Mouse (Mus musculus) forelimb bud, embryonic 11.5 days (tissue): ENCODE measurements around the gene Slc39a13.
"Not testable (repeated sequence)": the region's sequence is repeated elsewhere in the genome, so short reads cannot be mapped to it uniquely, and the experiment has no call there.

Experiments
- DNase-seq: peaks from one replicate; pipeline ENCODE4 v3.0.0-alpha.2; 2012; ENCODE audit warnings: low read depth, low spot score

The Slc39a13 gene

DNA sequence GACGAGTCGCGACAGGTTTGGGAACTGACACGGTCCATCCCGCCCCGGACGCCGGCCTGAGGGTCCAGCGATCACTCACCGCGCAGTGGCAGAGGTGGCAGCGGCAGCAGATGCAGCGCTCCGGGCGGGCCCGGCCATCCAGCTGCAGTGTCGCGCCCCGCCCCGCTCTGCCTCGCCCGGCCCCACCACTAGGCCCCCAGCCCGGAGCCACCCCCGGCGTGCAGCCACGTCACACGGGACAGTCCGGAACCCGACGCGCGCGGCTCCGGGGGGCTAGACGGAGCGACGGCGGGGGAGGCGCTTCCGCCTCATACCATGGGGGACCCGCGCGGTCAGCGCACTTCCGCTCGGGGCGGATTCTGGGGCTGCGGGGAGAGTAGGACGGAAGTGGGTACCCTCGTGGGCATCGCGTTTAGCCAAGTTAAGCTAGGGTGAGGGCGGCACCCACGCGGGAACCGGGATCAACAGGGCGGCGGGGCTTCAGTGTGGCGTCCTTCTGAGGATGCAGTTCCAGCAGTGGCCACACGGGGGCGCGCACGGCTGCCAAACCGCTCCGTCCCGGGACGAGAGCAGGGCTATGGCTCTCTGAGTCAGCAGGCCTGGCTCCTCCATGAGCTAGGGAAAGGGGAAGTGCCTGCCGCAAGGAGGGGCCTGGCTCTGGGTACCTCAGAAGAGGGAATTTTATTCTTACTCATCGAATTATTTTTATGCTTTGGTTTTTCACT, at the start of gene Slc39a13:
Slc39a13 (minus strand) TSS at position 342 of the 725 bp plus-strand sequence.
- DNase-seq: peak; percentile 94

DNA sequence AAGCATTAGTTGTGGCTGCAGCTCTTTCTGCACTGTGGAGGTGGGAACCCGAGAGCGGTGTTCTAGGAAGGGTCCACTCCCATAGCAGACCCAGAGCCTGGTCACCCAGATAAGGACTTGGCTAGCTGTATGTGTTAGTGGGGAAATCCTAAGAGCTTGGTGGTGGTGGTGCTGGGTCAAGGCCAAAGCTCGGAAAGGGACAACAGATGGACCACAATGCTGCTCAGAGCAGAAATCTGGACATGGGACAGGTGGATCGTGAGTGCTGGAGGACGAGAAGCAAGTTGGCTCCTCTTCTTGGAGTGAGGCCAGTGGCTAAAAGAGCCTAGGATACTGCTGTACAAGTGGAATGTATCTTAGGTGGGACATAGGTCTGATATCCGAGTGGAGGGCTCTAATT, 49.3 kb upstream of the Slc39a13 start:
- no peak for DNase-seq

DNA sequence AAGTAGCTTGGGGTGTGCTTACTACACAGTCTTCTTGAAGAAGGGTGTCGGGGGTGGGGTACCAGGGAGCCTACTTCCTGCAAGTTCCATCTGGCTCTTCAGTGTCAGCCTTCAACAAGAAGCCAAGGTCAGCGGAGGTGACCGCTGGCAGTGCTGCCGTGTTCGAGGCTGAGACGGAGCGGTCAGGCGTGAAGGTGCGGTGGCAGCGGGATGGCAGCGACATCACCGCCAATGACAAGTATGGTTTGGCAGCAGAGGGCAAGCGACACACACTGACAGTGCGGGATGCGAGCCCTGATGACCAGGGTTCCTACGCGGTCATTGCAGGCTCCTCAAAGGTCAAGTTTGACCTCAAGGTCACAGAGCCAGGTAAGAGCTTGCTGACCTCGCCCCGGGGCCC, 48.8 kb upstream of the Slc39a13 start:
- DNase-seq: no peak

DNA sequence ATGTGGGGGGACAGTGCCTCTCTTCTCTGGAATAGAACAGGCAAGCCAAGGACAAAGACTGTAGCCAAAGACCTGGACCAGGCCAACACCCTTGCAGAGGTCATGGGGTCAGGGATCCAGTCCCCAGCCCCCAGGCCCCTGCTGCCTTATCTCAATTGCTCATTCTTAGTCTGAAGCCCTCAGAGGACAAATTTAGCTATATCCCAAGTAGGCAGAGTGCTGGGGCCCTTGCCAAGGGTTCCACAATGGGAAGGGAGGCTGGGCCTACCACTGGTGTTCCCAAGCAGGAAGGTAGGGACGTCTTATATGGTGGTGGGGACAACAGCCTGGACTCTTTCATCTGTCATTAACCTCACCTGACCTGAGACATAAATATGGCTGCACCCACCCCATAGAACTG, 48.4 kb upstream of the Slc39a13 start:
- DNase-seq: no peak

DNA sequence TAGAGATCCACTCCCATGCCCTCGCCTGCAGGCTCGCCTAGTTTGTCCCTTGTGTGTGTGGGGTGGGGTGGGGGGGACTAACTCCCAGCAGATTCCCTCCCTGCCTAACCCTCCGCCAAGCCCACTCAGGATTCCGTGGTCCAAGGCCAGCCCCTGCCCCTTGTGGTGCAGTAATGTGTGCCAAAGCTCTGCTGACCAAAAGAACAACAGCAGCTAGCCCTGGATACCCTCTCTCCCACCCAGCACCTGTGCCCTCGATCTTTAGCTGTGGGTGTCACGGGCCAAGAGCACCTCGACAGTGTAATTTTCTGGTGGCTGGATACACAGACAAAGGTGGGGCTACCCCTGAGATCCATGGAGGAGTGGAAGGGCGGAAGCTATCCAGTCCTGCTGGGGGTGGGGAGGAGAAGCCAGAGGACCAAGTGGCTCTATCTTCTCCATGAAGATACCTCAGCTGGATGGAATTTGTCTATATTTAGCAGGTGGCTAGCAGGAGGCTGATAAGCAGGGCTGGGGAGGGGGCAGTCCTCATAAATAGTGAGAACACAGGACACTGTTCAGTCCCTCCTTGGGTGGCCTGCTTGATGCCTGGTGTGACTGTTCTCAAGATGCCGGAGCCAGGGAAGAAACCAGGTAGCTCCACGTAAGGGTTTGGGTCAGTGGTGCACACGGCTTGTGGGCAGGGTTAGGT, 47.5 kb upstream of the Slc39a13 start, which contains the start of gene Mybpc3:
Mybpc3 (plus strand) TSS at position 560 of the 691 bp plus-strand sequence.
- no peak for DNase-seq

DNA sequence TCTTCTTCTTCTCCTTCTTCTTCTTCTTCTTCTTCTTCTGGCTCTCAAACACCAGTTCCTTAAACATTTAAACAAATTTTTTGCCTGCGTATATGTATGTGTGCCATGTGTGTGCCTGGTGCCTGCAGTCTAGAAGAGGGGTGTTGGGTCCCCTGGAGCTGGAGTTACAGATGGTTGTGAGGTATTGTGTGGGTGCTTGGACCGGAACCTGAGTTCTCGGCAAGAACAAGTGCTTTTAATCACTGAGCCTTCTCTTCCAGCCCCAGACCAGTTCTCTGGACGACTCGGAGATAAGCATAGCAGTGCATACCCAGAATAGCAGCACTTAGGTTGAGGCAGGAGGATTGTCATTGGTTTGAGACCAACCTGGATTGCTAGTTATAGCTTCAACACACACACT, 46.6 kb upstream of the Slc39a13 start:
- DNase-seq: no peak

DNA sequence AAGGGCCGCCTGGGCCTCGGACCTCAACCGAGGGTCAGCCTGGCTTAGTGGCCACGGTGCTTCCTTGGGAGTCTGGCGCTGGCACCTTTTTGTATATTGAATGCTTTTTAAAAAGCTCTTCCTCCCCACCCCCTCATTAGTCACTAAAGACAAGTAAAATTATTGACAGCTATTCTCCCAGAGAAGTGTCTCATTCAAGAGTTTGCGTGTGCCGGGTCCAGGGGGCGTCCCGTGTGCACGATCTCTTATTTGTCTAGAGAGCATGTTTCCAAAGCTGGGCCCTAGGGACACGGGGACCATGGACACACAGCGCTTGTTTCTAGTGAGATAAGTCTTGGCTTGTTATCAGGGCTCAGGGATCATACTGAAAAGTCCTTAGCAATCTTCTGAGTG, 45.4 kb upstream of the Slc39a13 start:
- DNase-seq: no peak

DNA sequence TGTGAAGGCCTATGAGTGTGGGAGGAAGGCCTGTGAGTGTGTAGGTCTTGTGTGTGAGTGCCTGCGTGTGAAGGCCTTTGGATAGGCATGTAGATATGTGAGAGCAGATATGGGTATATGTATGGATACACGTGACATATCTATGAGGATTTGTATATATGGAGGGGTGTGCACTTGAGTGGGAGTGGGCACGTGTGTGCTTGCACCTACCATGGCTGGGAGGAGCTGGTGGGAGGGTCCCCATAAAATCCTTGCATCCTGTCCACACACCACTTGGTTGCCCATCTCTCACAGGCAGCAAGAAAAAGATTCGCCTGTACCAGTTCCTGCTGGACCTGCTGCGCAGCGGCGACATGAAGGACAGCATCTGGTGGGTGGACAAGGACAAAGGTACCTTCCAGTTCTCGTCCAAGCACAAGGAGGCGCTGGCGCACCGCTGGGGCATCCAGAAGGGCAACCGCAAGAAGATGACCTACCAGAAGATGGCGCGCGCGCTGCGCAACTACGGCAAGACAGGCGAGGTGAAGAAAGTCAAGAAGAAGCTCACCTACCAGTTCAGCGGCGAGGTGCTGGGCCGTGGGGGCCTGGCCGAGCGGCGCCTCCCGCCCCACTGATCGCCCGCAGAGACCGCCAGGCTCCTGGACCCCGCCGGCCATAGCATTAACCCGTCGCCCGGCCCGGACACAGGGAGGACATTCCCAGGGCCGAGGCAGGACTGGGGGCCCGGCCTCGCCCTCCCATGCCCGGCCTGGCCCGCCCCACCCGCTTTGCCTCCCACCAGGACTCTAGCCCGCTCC, 44.8 kb upstream of the Slc39a13 start:
- peak; percentile 94 for DNase-seq

DNA sequence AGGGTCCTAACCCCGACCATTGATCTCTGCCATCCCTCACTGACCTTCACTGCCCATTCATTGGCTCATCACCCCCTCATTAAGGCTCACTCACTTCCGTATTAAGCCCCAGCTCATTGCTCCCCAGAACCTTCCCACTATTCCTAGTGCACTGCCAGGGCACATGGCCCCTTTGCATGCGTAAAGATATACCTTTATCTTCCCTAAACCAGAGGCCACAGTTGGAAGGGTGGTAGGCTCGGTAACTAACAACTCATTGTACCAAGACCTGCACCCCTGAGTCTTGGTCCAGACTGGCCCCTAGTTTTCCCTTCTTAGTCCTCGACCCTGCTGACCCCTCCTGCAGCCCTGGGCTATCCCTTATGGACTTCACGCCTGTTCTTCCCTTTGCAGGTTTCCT, 43.6 kb upstream of the Slc39a13 start:
- no peak for DNase-seq

DNA sequence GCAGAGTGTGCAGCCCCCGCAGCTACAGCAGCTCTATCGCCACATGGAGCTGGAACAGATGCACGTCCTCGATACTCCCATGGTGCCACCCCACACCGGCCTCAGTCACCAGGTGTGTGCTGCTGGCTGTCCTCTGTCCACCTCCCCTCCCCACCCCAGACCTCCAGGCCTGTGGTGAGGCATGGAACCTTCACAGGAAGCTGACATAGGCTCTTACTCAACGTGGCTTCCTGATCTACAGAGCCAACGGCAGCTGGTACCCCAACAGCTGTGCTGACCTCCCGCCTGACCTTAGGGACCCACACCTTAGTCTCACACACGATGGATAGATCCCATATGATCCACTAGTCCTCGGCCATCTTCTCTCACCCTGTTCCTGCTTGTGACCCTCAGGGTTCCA, 43.1 kb upstream of the Slc39a13 start:
- no peak for DNase-seq

DNA sequence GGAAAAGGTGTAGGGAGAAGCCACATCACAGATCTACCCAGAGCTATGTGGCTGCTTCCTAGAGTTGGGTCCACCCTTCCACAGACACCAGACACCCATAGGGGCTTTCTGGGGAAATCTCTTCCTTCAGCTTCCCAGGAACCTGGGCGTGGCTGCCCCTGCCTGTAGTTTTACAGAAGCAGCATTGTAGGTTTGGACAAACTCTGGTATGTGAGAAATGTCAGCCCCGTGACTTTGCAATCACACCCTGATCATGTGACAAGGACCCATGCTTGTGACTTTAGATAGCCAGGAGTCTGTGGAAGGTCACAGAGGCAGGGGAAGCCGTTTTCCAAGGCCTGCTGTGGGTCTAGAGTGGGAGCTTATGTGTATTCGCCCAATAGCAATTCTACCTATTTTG, 42.3 kb upstream of the Slc39a13 start:
- DNase-seq: no peak

DNA sequence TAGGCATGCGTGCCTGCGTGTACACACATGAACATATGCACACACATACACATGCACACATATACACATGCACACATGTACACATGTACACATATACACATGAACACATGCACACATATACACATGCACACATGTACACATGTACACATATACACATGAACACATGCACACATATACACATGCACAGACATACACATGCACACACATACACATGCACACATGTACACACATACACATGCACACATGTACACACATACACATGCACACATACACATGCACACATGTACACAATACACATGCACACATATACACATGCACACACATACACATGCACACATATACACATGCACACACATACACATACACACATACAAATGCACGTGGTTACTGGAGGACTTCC, 41.6 kb upstream of the Slc39a13 start:
- not testable (repeated sequence) for DNase-seq

DNA sequence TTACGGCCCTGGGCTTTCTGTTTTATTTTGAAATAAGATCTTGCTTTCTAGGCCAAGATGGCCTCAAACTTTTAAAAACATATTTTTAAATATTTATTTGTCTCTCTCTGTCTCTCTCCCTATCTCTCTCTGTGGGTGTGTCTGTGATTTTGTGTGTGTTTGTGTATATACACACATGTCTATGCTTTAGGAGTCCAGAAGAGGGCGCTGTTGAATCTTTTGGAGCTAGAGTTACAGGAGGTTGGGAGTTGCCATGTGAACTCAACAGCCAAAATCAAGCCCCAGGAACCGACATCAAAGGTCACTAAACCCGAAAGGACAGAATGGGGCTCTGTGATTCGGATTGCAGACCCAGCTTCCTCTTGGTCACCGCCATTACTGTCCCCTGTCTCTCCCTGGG, 40.2 kb upstream of the Slc39a13 start:
- no peak for DNase-seq

DNA sequence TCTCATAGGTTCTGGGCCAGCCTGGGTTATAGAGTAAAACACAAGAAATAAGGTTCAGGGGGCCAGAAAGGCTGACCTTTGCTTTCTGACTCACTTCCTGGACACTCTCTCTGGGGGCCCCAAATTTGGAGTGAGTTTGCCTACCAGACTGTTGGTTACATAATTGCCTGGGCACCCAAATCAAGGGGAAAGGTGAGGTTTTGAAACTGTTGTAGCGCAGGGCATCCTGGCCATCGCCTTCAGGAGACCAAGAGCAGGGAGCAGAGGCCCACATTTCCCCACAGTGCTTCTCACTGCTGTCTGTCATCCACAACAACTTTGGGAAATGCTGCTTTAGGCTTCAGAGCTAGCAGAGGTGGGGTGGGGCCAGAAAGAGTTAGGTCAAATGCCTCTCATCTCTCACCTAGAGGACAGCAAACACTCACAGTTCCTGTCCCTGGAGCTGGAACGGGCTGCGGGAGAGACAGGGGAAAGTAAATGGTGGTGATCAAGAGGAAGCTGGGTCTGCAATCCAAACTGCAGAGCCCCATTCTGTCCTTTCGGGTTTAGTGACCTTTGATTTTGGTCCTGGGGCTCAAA, 39.7 kb upstream of the Slc39a13 start:
- no peak for DNase-seq

DNA sequence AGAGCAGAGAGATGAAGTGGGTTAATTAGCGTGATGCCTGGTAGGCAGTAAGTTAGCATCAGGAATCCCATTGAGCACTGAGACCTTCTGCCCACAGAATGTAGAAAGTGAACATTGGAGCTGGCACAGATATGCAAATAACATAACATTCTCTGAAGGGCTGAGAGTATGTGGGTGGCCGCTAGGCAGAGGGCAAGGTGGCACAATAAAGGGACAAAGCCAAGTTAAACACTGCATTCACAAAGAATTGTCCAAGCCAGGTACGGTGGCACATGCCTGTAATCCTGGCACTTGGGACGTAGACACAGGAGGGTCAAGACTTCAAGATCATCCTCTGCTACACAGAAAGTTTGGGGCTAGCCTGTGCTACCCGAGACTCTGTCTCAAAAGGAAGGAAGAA, 39.0 kb upstream of the Slc39a13 start:
- no peak for DNase-seq

DNA sequence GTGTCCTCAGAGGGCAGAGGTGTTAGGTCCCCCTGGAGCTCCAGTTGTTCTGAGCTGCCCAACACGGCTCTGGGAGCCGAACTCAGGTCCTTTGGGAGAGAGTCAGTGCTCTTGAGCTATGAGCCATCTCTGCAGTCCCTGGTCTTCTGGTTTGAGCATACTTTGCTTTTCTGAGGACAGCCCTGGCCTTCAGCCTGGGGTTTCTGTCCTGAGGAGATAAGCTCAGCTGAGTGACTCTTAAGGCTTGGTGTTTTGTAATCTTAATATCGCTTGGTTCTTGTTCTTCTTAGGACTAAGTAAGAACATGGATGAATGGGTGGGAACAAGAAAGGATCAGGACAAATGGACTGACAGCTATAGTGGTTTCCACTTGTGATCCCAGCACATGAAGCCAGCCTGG, 37.9 kb upstream of the Slc39a13 start:
- DNase-seq: no peak

DNA sequence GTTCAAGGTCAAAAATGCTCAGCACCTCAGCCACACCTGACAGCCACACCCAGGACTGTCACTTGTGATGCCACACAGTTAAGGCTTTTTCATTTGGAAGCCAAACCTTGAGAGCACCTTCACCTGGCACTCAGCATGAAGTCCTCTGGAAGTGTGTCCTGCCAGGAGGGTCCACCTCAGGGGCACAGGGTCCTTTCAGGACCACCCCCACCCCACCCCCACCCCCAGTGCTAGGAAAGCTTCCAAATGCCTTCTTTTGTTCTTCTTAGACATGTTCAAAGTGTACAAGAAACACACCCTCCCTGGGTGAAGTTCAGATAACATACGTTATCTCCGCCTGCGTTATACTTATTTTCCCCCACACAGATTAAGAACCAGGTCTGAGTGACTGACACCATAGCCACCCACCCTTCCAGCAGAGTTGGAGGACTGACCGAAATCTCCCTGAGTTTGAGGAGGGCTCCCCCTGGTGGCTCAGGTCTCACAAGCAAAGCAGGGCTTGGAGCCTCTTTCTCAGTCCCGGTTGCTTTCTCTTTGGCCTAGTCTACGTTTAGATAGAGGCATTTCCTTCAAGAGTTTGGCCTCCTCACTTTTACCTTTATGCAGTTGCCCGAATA, 31.0 kb upstream of the Slc39a13 start:
- peak; percentile 87 for DNase-seq

DNA sequence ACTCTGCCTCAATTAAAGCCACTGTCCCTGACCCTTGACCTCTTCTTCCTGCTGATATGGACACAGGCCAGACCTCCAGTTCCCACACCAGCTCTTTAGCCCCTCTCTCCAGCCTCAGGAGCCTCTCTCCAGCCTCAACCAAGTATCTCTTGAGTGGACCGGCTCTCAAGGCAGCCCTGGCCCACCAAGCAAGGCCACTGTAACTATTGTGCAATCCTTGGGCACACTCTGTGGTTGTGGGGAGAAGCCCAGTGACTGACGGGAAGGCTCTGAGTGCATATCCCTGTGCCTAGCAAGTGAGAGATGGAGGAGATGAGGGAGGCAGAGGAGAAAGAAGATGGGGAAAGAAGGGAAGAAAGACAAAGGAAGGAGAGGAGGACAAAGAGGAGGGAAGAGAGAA, 27.9 kb upstream of the Slc39a13 start:
- no peak for DNase-seq

DNA sequence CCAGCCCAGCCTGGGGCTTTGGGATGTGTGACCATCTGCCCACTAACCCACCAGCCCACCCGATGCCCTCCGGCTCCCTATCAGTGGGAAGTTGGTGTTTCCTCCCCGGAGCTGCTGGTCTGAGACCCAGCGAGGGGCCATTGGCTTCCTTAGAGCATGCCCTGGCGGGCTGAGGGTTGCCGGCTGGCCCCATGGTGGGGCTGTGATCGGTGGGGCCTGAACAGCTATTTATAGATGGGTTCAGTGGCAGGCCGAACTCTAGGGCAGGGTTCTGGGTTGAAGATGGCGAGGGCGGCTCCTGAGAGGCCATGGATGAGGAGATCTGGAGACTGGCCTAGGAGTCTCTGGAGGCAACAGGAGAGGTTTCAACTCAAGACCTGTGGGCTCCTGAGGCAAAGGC, 26.8 kb upstream of the Slc39a13 start:
- DNase-seq: no peak

DNA sequence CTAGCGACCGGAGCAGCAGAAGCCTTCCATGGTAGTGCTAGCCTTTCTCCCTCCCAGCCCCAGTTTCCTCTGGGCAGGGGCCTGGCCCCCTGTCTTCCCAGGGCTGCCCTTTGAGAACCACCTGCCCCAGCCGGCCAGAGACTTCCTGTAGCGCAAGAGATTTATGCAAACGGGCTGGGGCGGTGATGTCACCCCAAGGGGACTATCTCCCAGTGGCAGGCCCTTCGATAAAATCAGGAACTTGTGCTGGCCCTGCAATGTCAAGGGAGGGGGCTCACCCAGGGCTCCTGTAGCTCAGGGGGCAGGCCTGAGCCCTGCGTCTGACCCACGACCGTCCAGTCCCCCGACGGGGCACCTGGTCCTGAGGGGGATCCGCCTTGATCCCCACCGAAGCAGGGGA, 26.3 kb upstream of the Slc39a13 start:
- no peak for DNase-seq

DNA sequence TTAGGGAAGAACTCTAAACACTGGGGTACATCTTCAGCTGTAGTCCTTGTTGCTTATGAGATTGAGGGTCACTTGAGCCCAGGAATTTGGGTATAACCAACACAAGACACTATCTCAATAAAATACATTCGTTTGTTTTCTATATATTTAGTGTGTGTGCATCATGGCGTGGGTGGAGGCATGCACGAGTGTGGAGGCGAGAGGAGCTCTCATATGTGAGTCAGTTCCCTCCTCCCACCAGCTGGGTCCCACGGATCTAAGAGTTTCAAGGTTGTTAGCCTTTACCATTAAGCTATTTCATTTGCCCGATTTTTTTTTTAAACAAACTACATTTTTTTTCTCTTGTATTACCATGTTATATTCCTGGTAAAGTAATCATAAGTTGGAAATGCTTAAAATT, 20.6 kb upstream of the Slc39a13 start:
- no peak for DNase-seq

DNA sequence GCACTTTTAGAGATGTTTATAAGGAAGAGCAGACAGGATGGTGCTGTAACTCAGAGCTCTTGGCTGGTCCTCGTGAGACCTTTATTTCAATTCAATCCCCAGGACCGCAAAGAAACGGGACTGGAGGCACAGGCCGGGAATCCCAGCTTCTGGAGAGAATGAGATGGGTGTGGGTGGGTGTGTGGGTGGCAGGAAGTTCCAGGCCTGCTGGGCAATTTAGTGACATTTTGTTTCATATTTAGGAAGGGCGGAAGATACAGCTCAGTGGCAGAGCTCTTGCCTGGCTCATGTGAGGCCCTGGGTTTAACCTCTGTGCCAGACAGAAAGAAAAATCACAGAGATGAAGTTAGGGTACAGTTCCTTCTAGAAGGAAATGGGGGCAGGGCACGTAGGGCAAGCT, 20.0 kb upstream of the Slc39a13 start:
- no peak for DNase-seq
